Mouse (Mus musculus): ENCODE data around the gene Fam204a. TPM values are rescaled to one million over a fixed set of nuclear protein-coding genes. Genes with fewer than 3 reads are reported as not detected.
A peak's percentile ranks its signal among the peaks of the same experiment; 100 is the strongest.

Fam204a gene
- polyA plus RNA-seq, 3 experiments from 2014 or later: 68.8 to 82.8 (median 71.0) TPM

DNA sequence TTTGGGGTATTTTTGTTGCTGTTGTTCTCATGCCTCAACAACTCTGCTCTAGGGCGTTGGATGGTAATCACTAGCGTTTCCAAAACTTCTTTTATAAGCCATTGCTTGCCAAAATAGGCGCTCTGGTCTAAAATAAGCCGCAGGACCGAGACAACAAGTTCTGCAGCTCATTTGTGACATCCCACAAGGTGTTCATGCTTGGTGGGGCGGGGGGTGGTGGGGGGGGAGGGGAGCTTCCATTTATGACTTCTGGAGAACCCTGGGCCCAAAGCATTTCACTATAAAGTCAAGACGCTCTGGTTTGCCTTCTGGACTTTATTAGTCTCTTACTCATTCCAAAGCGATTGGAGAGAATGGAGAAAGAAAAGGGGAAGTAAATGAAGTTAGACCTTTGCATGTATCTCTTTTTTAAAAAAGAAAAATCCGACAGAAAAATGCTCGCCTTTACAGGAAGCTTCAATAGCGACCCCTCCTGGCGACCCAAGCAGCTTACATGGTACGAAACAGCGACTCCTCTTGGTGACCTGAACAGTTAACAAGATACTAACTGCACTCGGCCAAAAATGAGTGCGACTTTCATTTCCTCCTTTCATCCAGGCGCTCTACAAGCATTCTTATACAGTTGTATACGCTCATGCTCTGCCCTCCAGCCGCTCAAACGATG is 65.8 kb downstream of the Fam204a start:
- peak; percentile 43 for ATAC-seq

GRCm38 (mm10) chr19:60159827-60160226 is 66.7 kb downstream of the Fam204a start:
- no peak for ATAC-seq

DNA sequence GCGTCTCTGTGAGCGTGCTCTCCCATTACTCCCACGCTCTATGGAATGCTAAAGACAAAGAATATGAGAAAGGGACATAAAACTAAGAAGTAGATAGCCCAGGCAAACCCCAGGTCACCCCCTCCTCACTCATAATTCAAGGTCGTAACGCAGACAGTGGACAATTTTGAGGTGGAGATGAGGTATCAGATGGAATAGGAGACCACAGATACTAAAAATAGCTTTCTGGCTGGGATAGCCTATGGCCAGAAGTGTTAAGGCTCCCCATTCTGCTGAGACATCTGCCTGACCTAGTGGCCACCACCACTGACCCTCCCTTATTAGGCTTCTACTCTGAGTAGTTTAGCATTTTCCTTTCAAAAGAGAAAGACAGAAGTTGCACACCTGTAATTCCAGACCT is 71.2 kb downstream of the Fam204a start:
- no peak for ATAC-seq

DNA sequence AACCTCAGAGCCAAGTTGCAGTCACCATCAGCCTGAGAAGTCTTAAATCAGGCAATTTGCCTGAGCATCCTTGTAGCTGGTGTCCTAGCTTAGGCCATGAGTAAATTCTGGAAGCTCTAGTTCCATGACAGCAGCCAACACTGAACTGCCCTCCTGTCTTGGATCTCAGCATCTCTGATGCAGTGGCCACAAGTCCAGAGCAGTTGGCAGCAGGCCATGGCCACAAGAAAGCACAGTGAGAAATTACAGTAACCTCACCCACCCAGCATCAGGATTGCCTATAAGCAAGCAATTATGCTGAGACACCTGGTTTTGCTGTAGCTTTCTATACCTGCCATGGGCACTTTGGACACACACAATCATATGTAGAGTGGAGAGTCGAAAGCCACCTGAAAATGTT is 73.4 kb downstream of the Fam204a start:
- no peak for ATAC-seq

- ATAC-seq: no peak
Measured at GRCm38 (mm10) chr19:60150056-60150455, 76.4 kb downstream of the Fam204a start.

DNA sequence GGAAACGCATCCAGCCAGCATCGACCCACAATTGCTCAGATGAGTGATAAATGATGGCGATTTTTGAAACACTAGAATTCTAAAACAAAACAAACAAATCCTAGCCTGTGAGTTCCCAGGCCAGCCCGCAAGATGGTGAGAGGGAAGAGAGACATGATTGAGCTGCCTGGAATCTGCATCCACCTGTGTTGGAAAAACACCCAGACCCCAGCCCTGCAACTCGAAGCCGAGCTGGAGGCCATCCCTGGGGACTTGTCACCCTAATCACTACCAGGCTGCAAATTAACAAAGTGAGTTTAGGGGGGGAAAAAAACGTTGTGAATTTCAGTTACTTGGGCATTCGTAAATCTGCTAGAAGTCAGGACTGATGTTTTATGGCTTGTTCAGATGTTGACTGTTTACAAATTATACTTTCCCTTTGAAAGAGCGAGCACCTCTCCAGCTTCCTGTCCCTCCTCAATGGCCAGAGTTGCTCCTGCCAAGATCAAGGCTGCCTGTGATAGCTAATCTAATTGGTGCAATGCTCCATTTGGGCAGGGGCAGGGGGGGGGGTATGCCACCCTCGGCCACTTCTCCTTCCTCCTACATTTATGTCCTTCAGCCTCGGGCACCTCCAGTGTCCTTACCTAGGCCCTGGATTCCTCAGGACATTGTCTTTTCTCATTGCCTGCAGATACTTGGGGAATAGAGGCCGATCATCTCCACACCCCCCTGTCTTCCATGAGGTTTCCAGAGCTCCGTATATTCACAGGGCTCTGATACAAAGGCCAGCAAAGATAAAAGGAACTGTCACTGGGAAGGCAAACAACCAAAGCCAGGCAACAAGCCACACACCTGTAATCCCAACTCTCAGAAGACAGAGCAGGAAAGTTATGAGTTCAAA is 77.2 kb downstream of the Fam204a start:
- ATAC-seq: no peak

Other genes with a start within 250 kb of the Fam204a start
- gene Prlhr, start 241.6 kb upstream of the Fam204a start, polyA plus RNA-seq (2017; shearing (Covaris generic)): not detected

All from inflammation-experienced regulatory T-cells, adult 6 months (primary cell).